Mouse (Mus musculus) spleen, adult 2 months (tissue): ENCODE results near the gene Glud1. TPM values are rescaled to one million over a fixed set of nuclear protein-coding genes. Genes with fewer than 3 reads are reported as not detected.
A peak's percentile ranks its signal among the peaks of the same experiment; 100 is the strongest.

ENCODE experiments used
- DNase-seq, 2 experiments: peaks; one replicate each; pipeline versions ENCODE4 v3.0.0 to v3.0.0-alpha.2; 2012 to 2021; ENCODE audit warnings: low spot score in 2 of 2, low read depth in 1 of 2
- H3K27ac ChIP-seq: fragments of 200-500 bp; 2 replicates; pipeline ENCODE4 v1.5.1; 2012; ENCODE audit warnings: low read length, inconsistent platforms; ENCODE audit not compliant: insufficient read depth
- H3K27me3 ChIP-seq: fragments of 200-500 bp; 2 replicates; pipeline ENCODE4 v1.6.1; 2012; ENCODE audit warnings: mild to moderate bottlenecking, moderate library complexity, low read length, inconsistent platforms; ENCODE audit not compliant: control insufficient read depth, insufficient read depth
- H3K36me3 ChIP-seq: fragments of 200-500 bp; 2 replicates; pipeline ENCODE4 v1.6.1; 2012; ENCODE audit warnings: mild to moderate bottlenecking, low read length, inconsistent platforms; ENCODE audit not compliant: control insufficient read depth, insufficient read depth
- H3K4me1 ChIP-seq: fragments of 200-500 bp; 2 replicates; pipeline ENCODE4 v1.6.1; 2011; ENCODE audit warnings: inconsistent platforms; ENCODE audit not compliant: control insufficient read depth, insufficient read depth, insufficient read length
- H3K4me3 ChIP-seq: fragments of 200-500 bp; 2 replicates; pipeline ENCODE4 v1.5.1; 2011; ENCODE audit warnings: mild to moderate bottlenecking, inconsistent platforms; ENCODE audit not compliant: insufficient read depth, insufficient read length; ENCODE audit errors: extremely low read depth
- CTCF ChIP-seq: fragments of 200-500 bp; IDR thresholded peaks from 2 replicates; pipeline ENCODE4 v1.5.1; 2011; ENCODE audit warnings: mild to moderate bottlenecking, inconsistent platforms; ENCODE audit not compliant: insufficient read depth, insufficient read length, insufficient replicate concordance; ENCODE audit errors: extremely low read depth
- POLR2A ChIP-seq: fragments of 200-500 bp; IDR thresholded peaks from 2 replicates; pipeline ENCODE4 v1.6.1; 2011; ENCODE audit warnings: low read depth, low read length, inconsistent platforms
- WGBS: fragments of 180-500 bp; shearing (Covaris S2); methylation state at CpG from one replicate; pipeline ENCODE4 v1.1.7; 2018; 5-methylcytosine and 5-hydroxymethylcytosine counted together
- polyA plus RNA-seq: library from polyadenylated mRNA; depleted of rRNA; stranded (reverse); fragments of >200 nt; gene quantifications from 2 replicates; pipeline ENCODE4 v1.2.3, GENCODE M21; 2012

Glud1 gene
- polyA plus RNA-seq, 1 experiment: 47.7 TPM

GRCm38 (mm10) chr14:34370203-34370602 lies 59.7 kb downstream of the Glud1 start:
- Histone ChIP-seq H3K27me3 (no peaks in the 10 kb centered on the region), H3K4me3 (no peak overlapping the region), H3K36me3 (no peaks in the 10 kb centered on the region), H3K27ac (no peak overlapping the region), H3K4me1 (no peaks in the 10 kb centered on the region)
- no peak for DNase-seq
- TF ChIP-seq POLR2A (no peak), CTCF (no peak)
- 75% methylated on average over 3 of the region's 3 CpGs for WGBS

GRCm38 (mm10) chr14:34370921-34371320 lies 60.4 kb downstream of the Glud1 start:
- Histone ChIP-seq H3K27ac (no peak overlapping the region), H3K4me3 (no peak overlapping the region), H3K27me3 (no peaks in the 10 kb centered on the region), H3K36me3 (no peaks in the 10 kb centered on the region), H3K4me1 (no peaks in the 10 kb centered on the region)
- WGBS: 86% methylated on average over 3 of the region's 3 CpGs
- DNase-seq: no peak
- TF ChIP-seq CTCF: no peak
- no peak for TF ChIP-seq POLR2A

GRCm38 (mm10) chr14:34371763-34372162 lies 61.2 kb downstream of the Glud1 start:
- Histone ChIP-seq H3K27me3 (no peaks in the 10 kb centered on the region), H3K4me1 (no peaks in the 10 kb centered on the region), H3K4me3 (no peak overlapping the region), H3K36me3 (no peaks in the 10 kb centered on the region), H3K27ac (no peak overlapping the region)
- TF ChIP-seq CTCF (no peak), POLR2A (no peak)
- DNase-seq: no peak
- WGBS: 88% methylated on average over 2 of the region's 2 CpGs

GRCm38 (mm10) chr14:34372646-34373045 lies 62.1 kb downstream of the Glud1 start:
- no peak for DNase-seq
- Histone ChIP-seq H3K27ac (no peak overlapping the region), H3K4me3 (no peak overlapping the region), H3K4me1 (no peaks in the 10 kb centered on the region), H3K27me3 (no peaks in the 10 kb centered on the region), H3K36me3 (no peaks in the 10 kb centered on the region)
- WGBS: 86% methylated on average over 6 of the region's 6 CpGs
- TF ChIP-seq POLR2A (no peak), CTCF (no peak)

- TF ChIP-seq CTCF: no peak
- no peak for TF ChIP-seq POLR2A
- Histone ChIP-seq H3K27ac (no peak overlapping the region), H3K4me1 (no peaks in the 10 kb centered on the region), H3K27me3 (no peaks in the 10 kb centered on the region), H3K36me3 (no peaks in the 10 kb centered on the region), H3K4me3 (no peak overlapping the region)
- DNase-seq: no peak
- 89% methylated on average over 6 of the region's 6 CpGs for WGBS
Measured at GRCm38 (mm10) chr14:34373581-34373980, 63.1 kb downstream of the Glud1 start.

GRCm38 (mm10) chr14:34374577-34374976 lies 64.0 kb downstream of the Glud1 start, which contains the start of gene Sncg:
TSS of gene Sncg (minus strand) at chr14:34374789.
- Histone ChIP-seq H3K4me3 (no peak within 1 kb of the TSS), H3K4me1 (no peaks in the 10 kb centered on the region), H3K27ac (0 out of 2 replicates have a peak within 1 kb of the TSS, but pooled peaks have one; percentile 7), H3K36me3 (no peaks in the 10 kb centered on the region), H3K27me3 (no peaks in the 10 kb centered on the region)
- WGBS: 34% methylated on average over 10 of the region's 10 CpGs
- no peak for DNase-seq
- TF ChIP-seq CTCF (no peak), POLR2A (no peak)

- no peak for DNase-seq
- TF ChIP-seq CTCF (no peak), POLR2A (no peak)
- no peaks in the 10 kb centered on the region for H3K36me3 ChIP-seq
- no peaks in the 10 kb centered on the region for H3K4me1 ChIP-seq
- H3K27me3 ChIP-seq: no peaks in the 10 kb centered on the region
- no peak within 1 kb of the TSS for H3K4me3 ChIP-seq
- 53% methylated on average over 13 of the region's 13 CpGs for WGBS
- H3K27ac ChIP-seq: 0 out of 2 replicates have a peak within 1 kb of the TSS, but pooled peaks have one; percentile 7
Measured at GRCm38 (mm10) chr14:34375415-34375904, 64.9 kb downstream of the Glud1 start, which contains the start of gene Mmrn2. TSS of gene Mmrn2 (plus strand) at chr14:34375465.
